Mouse (Mus musculus): ENCODE data around the gene Olfr1444. TPM values are rescaled to one million over a fixed set of nuclear protein-coding genes. Genes with fewer than 3 reads are reported as not detected.

The Olfr1444 gene
- 1 to 10 TPM in 1 of 3 experiments, under 1 TPM in 2; 0.70 to 1.3 (median 0.74) TPM for polyA plus RNA-seq (2017; shearing (Covaris generic))

- ATAC-seq: no peak
Measured at GRCm38 (mm10) chr19:12856983-12857382, at the start of gene Olfr1444. TSS of gene Olfr1444 (plus strand) at chr19:12857283.

GRCm38 (mm10) chr19:12812644-12813364 lies 44.3 kb upstream of the Olfr1444 start:
- no peak for ATAC-seq

GRCm38 (mm10) chr19:12813883-12814282 lies 43.2 kb upstream of the Olfr1444 start:
- no peak for ATAC-seq

GRCm38 (mm10) chr19:12818507-12818906 lies 38.6 kb upstream of the Olfr1444 start:
- ATAC-seq: no peak

- peak; percentile 70 for ATAC-seq
Measured at GRCm38 (mm10) chr19:12820383-12820782, 36.7 kb upstream of the Olfr1444 start.

- ATAC-seq: no peak
Measured at GRCm38 (mm10) chr19:12824549-12824948, 32.5 kb upstream of the Olfr1444 start.

- ATAC-seq: no peak
Measured at GRCm38 (mm10) chr19:12830823-12831430, 26.2 kb upstream of the Olfr1444 start.

- ATAC-seq: no peak
Measured at GRCm38 (mm10) chr19:12831559-12831958, 25.5 kb upstream of the Olfr1444 start.

GRCm38 (mm10) chr19:12833625-12834024 lies 23.5 kb upstream of the Olfr1444 start:
- peak; percentile 95 for ATAC-seq

GRCm38 (mm10) chr19:12838507-12838906 lies 18.6 kb upstream of the Olfr1444 start:
- no peak for ATAC-seq

GRCm38 (mm10) chr19:12846382-12846781 lies 10.7 kb upstream of the Olfr1444 start, which contains the start of gene Gm5244:
TSS of gene Gm5244 (plus strand) at chr19:12846682.
- ATAC-seq: no peak

- ATAC-seq: no peak
Measured at GRCm38 (mm10) chr19:12883555-12883954, 26.5 kb downstream of the Olfr1444 start, which contains the start of gene Olfr1445. TSS of gene Olfr1445 (plus strand) at chr19:12883855.

- no peak for ATAC-seq
Measured at GRCm38 (mm10) chr19:12893424-12893823, 36.3 kb downstream of the Olfr1444 start, which contains the start of gene Olfr1446. TSS of gene Olfr1446 (minus strand) at chr19:12893524.

GRCm38 (mm10) chr19:12903643-12904042 lies 46.6 kb downstream of the Olfr1444 start, which contains the start of gene Olfr1447:
TSS of gene Olfr1447 (minus strand) at chr19:12903743.
- no peak for ATAC-seq

Other genes with a start within 250 kb of the Olfr1444 start
- gene Glyat, start 224.0 kb upstream of the Olfr1444 start, polyA plus RNA-seq (2017; shearing (Covaris generic)): not detected
- gene Olfr1442, start 186.8 kb upstream of the Olfr1444 start, polyA plus RNA-seq (2017; shearing (Covaris generic)): not detected
- not detected for gene Olfr1443, start 179.2 kb upstream of the Olfr1444 start, polyA plus RNA-seq (2017; shearing (Covaris generic))
- gene Keg1, start 161.5 kb upstream of the Olfr1444 start, polyA plus RNA-seq (2017; shearing (Covaris generic)): not detected
- 1 to 10 TPM; 2.4 to 4.2 (median 3.7) TPM for gene Cntf, start 91.7 kb upstream of the Olfr1444 start, polyA plus RNA-seq (2017; shearing (Covaris generic))
- gene Zfp91, start 61.2 kb upstream of the Olfr1444 start, polyA plus RNA-seq (2017; shearing (Covaris generic)): 10 to 100 TPM; 17.7 to 22.3 (median 19.1) TPM
- 100 to 1,000 TPM; 257 to 302 (median 261) TPM for gene Lpxn, start 61.1 kb upstream of the Olfr1444 start, polyA plus RNA-seq (2017; shearing (Covaris generic))
- gene Gm5244, start 10.6 kb upstream of the Olfr1444 start, polyA plus RNA-seq (2017; shearing (Covaris generic)): under 1 TPM; 0.47 to 0.91 (median 0.54) TPM
- not detected for gene Olfr1445, start 26.6 kb downstream of the Olfr1444 start, polyA plus RNA-seq (2017; shearing (Covaris generic))
- not detected for gene Olfr1446, start 36.2 kb downstream of the Olfr1444 start, polyA plus RNA-seq (2017; shearing (Covaris generic))
- not detected for gene Olfr1447, start 46.5 kb downstream of the Olfr1444 start, polyA plus RNA-seq (2017; shearing (Covaris generic))
- gene Olfr1448, start 67.1 kb downstream of the Olfr1444 start, polyA plus RNA-seq (2017; shearing (Covaris generic)): not detected
- not detected for gene Olfr1449, start 73.6 kb downstream of the Olfr1444 start, polyA plus RNA-seq (2017; shearing (Covaris generic))
- gene Olfr1450, start 93.0 kb downstream of the Olfr1444 start, polyA plus RNA-seq (2017; shearing (Covaris generic)): not detected
- not detected for gene Olfr1451, start 137.7 kb downstream of the Olfr1444 start, polyA plus RNA-seq (2017; shearing (Covaris generic))
- not detected for gene Olfr1453, start 171.0 kb downstream of the Olfr1444 start, polyA plus RNA-seq (2017; shearing (Covaris generic))
- gene Olfr1454, start 203.3 kb downstream of the Olfr1444 start, polyA plus RNA-seq (2017; shearing (Covaris generic)): not detected
- not detected for gene Olfr1457, start 240.6 kb downstream of the Olfr1444 start, polyA plus RNA-seq (2017; shearing (Covaris generic))
- not detected for gene Olfr1458, start 249.5 kb downstream of the Olfr1444 start, polyA plus RNA-seq (2017; shearing (Covaris generic))